Mouse (Mus musculus) lung, embryonic 16.5 days (tissue): ENCODE data around the gene Tmem203. TPM values are rescaled to one million over a fixed set of nuclear protein-coding genes. Genes with fewer than 3 reads are reported as not detected.

Source experiments
- ATAC-seq: fragments of 200-750 bp; cut with Nextera tagmentation; 2 replicates; pipeline ENCODE4 v1.8.0; 2017; ENCODE audit warnings: low read depth, mild to moderate bottlenecking, moderate library complexity
- H3K27ac ChIP-seq: fragments of 300-500 bp; sonication (generic); 2 replicates; pipeline ENCODE4 v1.5.1; 2014; ENCODE audit warnings: mild to moderate bottlenecking, control low read depth, low read length
- H3K27me3 ChIP-seq: fragments of 300-500 bp; sonication (generic); 2 replicates; pipeline ENCODE4 v1.6.1; 2014; ENCODE audit warnings: low read depth, low read length, mixed read lengths; ENCODE audit not compliant: control insufficient read depth, insufficient read depth
- H3K36me3 ChIP-seq: fragments of 300-500 bp; sonication (generic); 2 replicates; pipeline ENCODE4 v1.6.1; 2014; ENCODE audit warnings: low read length; ENCODE audit not compliant: control insufficient read depth, insufficient read depth
- H3K4me1 ChIP-seq: fragments of 300-500 bp; sonication (generic); replicated peaks from 2 replicates; pipeline ENCODE4 v1.6.1; 2014; ENCODE audit warnings: low read length, mixed read lengths; ENCODE audit not compliant: control insufficient read depth, insufficient read depth
- H3K4me2 ChIP-seq: fragments of 300-500 bp; sonication (generic); 2 replicates; pipeline ENCODE4 v1.6.1; 2014; ENCODE audit warnings: low read depth, low read length, control low read depth
- H3K4me3 ChIP-seq: fragments of 300-500 bp; sonication (generic); 2 replicates; pipeline ENCODE4 v1.5.1; 2014; ENCODE audit warnings: mild to moderate bottlenecking, low read length, control low read depth
- H3K9ac ChIP-seq: fragments of 300-500 bp; sonication (generic); 2 replicates; pipeline ENCODE4 v1.6.1; 2014; ENCODE audit warnings: low read length, control low read depth
- H3K9me3 ChIP-seq: fragments of 300-500 bp; sonication (generic); 2 replicates; pipeline ENCODE4 v1.6.1; 2016; ENCODE audit warnings: low read length; ENCODE audit not compliant: control insufficient read depth
- WGBS: fragments of 180-500 bp; shearing (Covaris S2); extraction: QIAGEN DNeasy Blood & Tissue Kit; methylation state at CpG from one replicate; pipeline ENCODE4 v1.1.7; 2014; 5-methylcytosine and 5-hydroxymethylcytosine counted together
- polyA plus RNA-seq: library from polyadenylated mRNA; unstranded; fragments of >200 nt; fragmentation: Nextera tagmentation; extraction: Ambion mirVana; gene quantifications from 2 replicates; pipeline ENCODE4 v1.2.1, GENCODE M21; 2015

The Tmem203 gene
- polyA plus RNA-seq = 20.3 and 22.0 TPM in 2 replicates

- under 1% methylated on average over 38 of the region's 39 CpGs for WGBS
- H3K4me1 ChIP-seq = peaks cover 12% of the 10 kb centered on the region
- ATAC-seq = peak; percentile 87
These were observed at the start of gene Tmem203 for GRCm38 (mm10) chr2:25255284-25255779. Gene Tmem203, plus strand, starts transcription at chr2:25255439.

GRCm38 (mm10) chr2:25207593-25207992, 47.6 kb upstream of the Tmem203 start:
- peaks cover 31% of the 10 kb centered on the region for H3K36me3 ChIP-seq
- no peak for ATAC-seq

More at GRCm38 (mm10) chr2:25255284-25255779, at the start of gene Tmem203:
- Histone ChIP-seq H3K27ac (peak within 1 kb of the TSS; percentile 51), H3K27me3 (no peaks in the 10 kb centered on the region), H3K4me2 (peak within 1 kb of the TSS; percentile 97), H3K4me3 (peak within 1 kb of the TSS; percentile 96), H3K9ac (peak within 1 kb of the TSS; percentile 86), H3K36me3 (peaks cover 9% of the 10 kb centered on the region), H3K9me3 (no peaks in the 10 kb centered on the region)

GRCm38 (mm10) chr2:25210686-25211085, 44.6 kb upstream of the Tmem203 start:
- peak; percentile 35 for ATAC-seq
- H3K27me3 ChIP-seq = no peaks in the 10 kb centered on the region

More at GRCm38 (mm10) chr2:25207593-25207992, 47.6 kb upstream of the Tmem203 start:
- no peaks in the 10 kb centered on the region for H3K27me3 ChIP-seq
- no peak overlapping the region for H3K9ac ChIP-seq
- no peak overlapping the region for H3K4me3 ChIP-seq
- no peak overlapping the region for H3K4me2 ChIP-seq
- WGBS = 96% methylated on average over 1 of the region's 1 CpGs
- H3K9me3 ChIP-seq = no peaks in the 10 kb centered on the region
- H3K4me1 ChIP-seq = peaks cover 11% of the 10 kb centered on the region
- H3K27ac ChIP-seq = no peak overlapping the region

GRCm38 (mm10) chr2:25211121-25211670, 44.0 kb upstream of the Tmem203 start, which contains the start of gene Nelfb:
Gene Nelfb, minus strand, starts transcription at chr2:25211489.
- WGBS = under 1% methylated on average over 44 of the region's 44 CpGs
- no peaks in the 10 kb centered on the region for H3K27me3 ChIP-seq
- H3K36me3 ChIP-seq = peaks cover 6% of the 10 kb centered on the region
- peaks cover 11% of the 10 kb centered on the region for H3K4me1 ChIP-seq
- peak within 1 kb of the TSS; percentile 71 for H3K27ac ChIP-seq
- H3K4me3 ChIP-seq = peak within 1 kb of the TSS; percentile 91
- ATAC-seq = peak; percentile 96
- peak within 1 kb of the TSS; percentile 91 for H3K9ac ChIP-seq
- peak within 1 kb of the TSS; percentile 82 for H3K4me2 ChIP-seq
- no peaks in the 10 kb centered on the region for H3K9me3 ChIP-seq

More at GRCm38 (mm10) chr2:25210686-25211085, 44.6 kb upstream of the Tmem203 start:
- Histone ChIP-seq H3K9ac (peak overlapping the region; percentile 91), H3K36me3 (peaks cover 12% of the 10 kb centered on the region), H3K4me1 (peaks cover 11% of the 10 kb centered on the region), H3K9me3 (no peaks in the 10 kb centered on the region), H3K4me2 (peak overlapping the region; percentile 82), H3K27ac (peak overlapping the region; percentile 71), H3K4me3 (peak overlapping the region; percentile 91)
- WGBS = under 1% methylated on average over 24 of the region's 24 CpGs

- Histone ChIP-seq H3K4me1 (peaks cover 11% of the 10 kb centered on the region), H3K9ac (no peak overlapping the region), H3K27me3 (no peaks in the 10 kb centered on the region), H3K4me2 (no peak overlapping the region), H3K36me3 (no peaks in the 10 kb centered on the region), H3K27ac (no peak overlapping the region), H3K9me3 (no peaks in the 10 kb centered on the region), H3K4me3 (no peak overlapping the region)
- no peak for ATAC-seq
- 60% methylated on average over 23 of the region's 23 CpGs for WGBS
These were observed 41.9 kb upstream of the Tmem203 start for GRCm38 (mm10) chr2:25213266-25213865.

- Histone ChIP-seq H3K36me3 (no peaks in the 10 kb centered on the region), H3K4me3 (no peak within 1 kb of the TSS), H3K4me1 (peaks cover 11% of the 10 kb centered on the region), H3K4me2 (no peak within 1 kb of the TSS), H3K27ac (no peak within 1 kb of the TSS), H3K27me3 (no peaks in the 10 kb centered on the region), H3K9me3 (no peaks in the 10 kb centered on the region), H3K9ac (no peak within 1 kb of the TSS)
- WGBS = 57% methylated on average over 3 of the region's 3 CpGs
- ATAC-seq = no peak
These were observed 40.8 kb upstream of the Tmem203 start, which contains the start of gene Stpg3 for GRCm38 (mm10) chr2:25214444-25214843. Gene Stpg3, minus strand, starts transcription at chr2:25214637.

GRCm38 (mm10) chr2:25217666-25218065, 37.6 kb upstream of the Tmem203 start:
- 53% methylated on average over 2 of the region's 2 CpGs for WGBS
- H3K9ac ChIP-seq = no peak overlapping the region

GRCm38 (mm10) chr2:25218445-25218844, 36.8 kb upstream of the Tmem203 start, which contains the start of gene Fam166a:
Gene Fam166a, plus strand, starts transcription at chr2:25218745.
- H3K4me2 ChIP-seq = no peak within 1 kb of the TSS
- no peak within 1 kb of the TSS for H3K9ac ChIP-seq
- H3K27ac ChIP-seq = no peak within 1 kb of the TSS
- peaks cover 3% of the 10 kb centered on the region for H3K4me1 ChIP-seq
- H3K27me3 ChIP-seq = no peaks in the 10 kb centered on the region
- no peaks in the 10 kb centered on the region for H3K9me3 ChIP-seq
- no peak within 1 kb of the TSS for H3K4me3 ChIP-seq
- ATAC-seq = no peak
- peaks cover 7% of the 10 kb centered on the region for H3K36me3 ChIP-seq

More at GRCm38 (mm10) chr2:25217666-25218065, 37.6 kb upstream of the Tmem203 start:
- H3K9me3 ChIP-seq = no peaks in the 10 kb centered on the region
- H3K27me3 ChIP-seq = no peaks in the 10 kb centered on the region
- no peak for ATAC-seq
- no peak overlapping the region for H3K4me3 ChIP-seq
- H3K36me3 ChIP-seq = peaks cover 7% of the 10 kb centered on the region
- no peak overlapping the region for H3K27ac ChIP-seq
- H3K4me1 ChIP-seq = no peaks in the 10 kb centered on the region
- no peak overlapping the region for H3K4me2 ChIP-seq

GRCm38 (mm10) chr2:25221331-25221772, 33.9 kb upstream of the Tmem203 start:
- H3K4me2 ChIP-seq = no peak overlapping the region
- no peak overlapping the region for H3K9ac ChIP-seq
- no peaks in the 10 kb centered on the region for H3K9me3 ChIP-seq
- ATAC-seq = no peak
- H3K4me3 ChIP-seq = no peak overlapping the region
- H3K27me3 ChIP-seq = no peaks in the 10 kb centered on the region
- H3K27ac ChIP-seq = no peak overlapping the region
- peaks cover 11% of the 10 kb centered on the region for H3K4me1 ChIP-seq
- WGBS = 70% methylated on average over 5 of the region's 5 CpGs
- H3K36me3 ChIP-seq = peaks cover 7% of the 10 kb centered on the region
